Mouse (Mus musculus): Measurements from ENCODE around the gene Olfr340. TPM values are rescaled to one million over a fixed set of nuclear protein-coding genes. Genes with fewer than 3 reads are reported as not detected.
"Not testable (repeated sequence)": the region's sequence is repeated elsewhere in the genome, so short reads cannot be mapped to it uniquely, and the experiment has no call there.

Olfr340 gene
- polyA plus RNA-seq (2014; fragmentation: Nextera tagmentation; extraction: Ambion mirVana) = not detected in 2 replicates

- H3K4me2 ChIP-seq (replicated peaks; ENCODE audit: low read depth, low read length) = no peak within 1 kb of the TSS
- 89% methylated on average over 1 of the region's 1 CpGs for WGBS
Measured at GRCm38 (mm10) chr2:36452287-36452686, at the start of gene Olfr340. TSS of gene Olfr340 (plus strand) at chr2:36452587.

GRCm38 (mm10) chr2:36415174-36415573 is 37.2 kb upstream of the Olfr340 start:
- H3K4me1 ChIP-seq (ENCODE audit: control insufficient read depth, insufficient read depth, low read length); H3K27ac ChIP-seq (ENCODE audit: low read depth, low read length); H3K9ac ChIP-seq (ENCODE audit: low read depth, low read length); H3K4me2 ChIP-seq (replicated peaks; ENCODE audit: low read depth, low read length); H3K4me3 ChIP-seq (ENCODE audit: low read length); H3K9me3 ChIP-seq (ENCODE audit: control insufficient read depth, low read length); H3K36me3 ChIP-seq (ENCODE audit: control insufficient read depth, insufficient read depth, low read length); ATAC-seq (ENCODE audit: low FRiP score, low TSS enrichment); H3K27me3 ChIP-seq (ENCODE audit: control insufficient read depth, insufficient read depth, low read length): not testable (repeated sequence)
- 87% methylated on average over 3 of the region's 3 CpGs for WGBS

More at GRCm38 (mm10) chr2:36452287-36452686, at the start of gene Olfr340:
- Histone ChIP-seq H3K9me3 (ENCODE audit: control insufficient read depth, low read length) (0 out of 2 replicates have a peak, but pooled peaks cover 2% of the 10 kb centered on the region), H3K4me3 (ENCODE audit: low read length) (no peak within 1 kb of the TSS), H3K27ac (ENCODE audit: low read depth, low read length) (no peak within 1 kb of the TSS), H3K36me3 (ENCODE audit: control insufficient read depth, insufficient read depth, low read length) (no peaks in the 10 kb centered on the region), H3K4me1 (ENCODE audit: control insufficient read depth, insufficient read depth, low read length) (no peaks in the 10 kb centered on the region), H3K27me3 (ENCODE audit: control insufficient read depth, insufficient read depth, low read length) (no peaks in the 10 kb centered on the region), H3K9ac (ENCODE audit: low read depth, low read length) (no peak within 1 kb of the TSS)
- ATAC-seq (ENCODE audit: low FRiP score, low TSS enrichment) = no peak

- H3K4me2 ChIP-seq (replicated peaks; ENCODE audit: low read depth, low read length); H3K4me3 ChIP-seq (ENCODE audit: low read length); H3K4me1 ChIP-seq (ENCODE audit: control insufficient read depth, insufficient read depth, low read length); H3K36me3 ChIP-seq (ENCODE audit: control insufficient read depth, insufficient read depth, low read length); H3K27me3 ChIP-seq (ENCODE audit: control insufficient read depth, insufficient read depth, low read length); H3K9me3 ChIP-seq (ENCODE audit: control insufficient read depth, low read length); H3K27ac ChIP-seq (ENCODE audit: low read depth, low read length); H3K9ac ChIP-seq (ENCODE audit: low read depth, low read length); ATAC-seq (ENCODE audit: low FRiP score, low TSS enrichment): not testable (repeated sequence)
- WGBS = 92% methylated on average over 7 of the region's 7 CpGs
Measured at GRCm38 (mm10) chr2:36415591-36415990, 36.8 kb upstream of the Olfr340 start.

- H3K36me3 ChIP-seq (ENCODE audit: control insufficient read depth, insufficient read depth, low read length) = no peaks in the 10 kb centered on the region
- no peaks in the 10 kb centered on the region for H3K9me3 ChIP-seq (ENCODE audit: control insufficient read depth, low read length)
- ATAC-seq (ENCODE audit: low FRiP score, low TSS enrichment) = no peak
- H3K9ac ChIP-seq (ENCODE audit: low read depth, low read length) = no peak within 1 kb of the TSS
- no peak within 1 kb of the TSS for H3K4me3 ChIP-seq (ENCODE audit: low read length)
- H3K4me1 ChIP-seq (ENCODE audit: control insufficient read depth, insufficient read depth, low read length) = no peaks in the 10 kb centered on the region
- no peaks in the 10 kb centered on the region for H3K27me3 ChIP-seq (ENCODE audit: control insufficient read depth, insufficient read depth, low read length)
- no peak within 1 kb of the TSS for H3K27ac ChIP-seq (ENCODE audit: low read depth, low read length)
- H3K4me2 ChIP-seq (replicated peaks; ENCODE audit: low read depth, low read length) = no peak within 1 kb of the TSS
- whole genome bisulfite sequencing = 89% methylated on average over 3 of the region's 3 CpGs
Measured at GRCm38 (mm10) chr2:36418647-36419046, 33.7 kb upstream of the Olfr340 start, which contains the start of gene Olfr339. TSS of gene Olfr339 (plus strand) at chr2:36418947.

GRCm38 (mm10) chr2:36473634-36474033 is 21.2 kb downstream of the Olfr340 start:
- no peaks in the 10 kb centered on the region for H3K27me3 ChIP-seq (ENCODE audit: control insufficient read depth, insufficient read depth, low read length)
- H3K4me3 ChIP-seq (ENCODE audit: low read length) = no peak overlapping the region
- ATAC-seq (ENCODE audit: low FRiP score, low TSS enrichment) = no peak

GRCm38 (mm10) chr2:36482368-36482767 is 30.0 kb downstream of the Olfr340 start, which contains the start of gene Olfr341:
TSS of gene Olfr341 (minus strand) at chr2:36482468.
- no peaks in the 10 kb centered on the region for H3K4me1 ChIP-seq (ENCODE audit: control insufficient read depth, insufficient read depth, low read length)
- H3K4me2 ChIP-seq (replicated peaks; ENCODE audit: low read depth, low read length) = no peak within 1 kb of the TSS
- no peaks in the 10 kb centered on the region for H3K27me3 ChIP-seq (ENCODE audit: control insufficient read depth, insufficient read depth, low read length)
- H3K4me3 ChIP-seq (ENCODE audit: low read length) = no peak within 1 kb of the TSS
- no peaks in the 10 kb centered on the region for H3K36me3 ChIP-seq (ENCODE audit: control insufficient read depth, insufficient read depth, low read length)
- no peaks in the 10 kb centered on the region for H3K9me3 ChIP-seq (ENCODE audit: control insufficient read depth, low read length)
- no peak within 1 kb of the TSS for H3K9ac ChIP-seq (ENCODE audit: low read depth, low read length)
- no peak within 1 kb of the TSS for H3K27ac ChIP-seq (ENCODE audit: low read depth, low read length)
- ATAC-seq (ENCODE audit: low FRiP score, low TSS enrichment) = no peak

More at GRCm38 (mm10) chr2:36473634-36474033, 21.2 kb downstream of the Olfr340 start:
- H3K4me2 ChIP-seq (replicated peaks; ENCODE audit: low read depth, low read length) = no peak overlapping the region
- H3K9ac ChIP-seq (ENCODE audit: low read depth, low read length) = no peak overlapping the region
- H3K36me3 ChIP-seq (ENCODE audit: control insufficient read depth, insufficient read depth, low read length) = no peaks in the 10 kb centered on the region
- no peaks in the 10 kb centered on the region for H3K9me3 ChIP-seq (ENCODE audit: control insufficient read depth, low read length)
- H3K27ac ChIP-seq (ENCODE audit: low read depth, low read length) = no peak overlapping the region
- H3K4me1 ChIP-seq (ENCODE audit: control insufficient read depth, insufficient read depth, low read length) = no peaks in the 10 kb centered on the region

Other genes with a start within 250 kb of the Olfr340 start
- 16.4 and 24.6 TPM in 2 replicates for gene Ptgs1, start 222.2 kb upstream of the Olfr340 start, polyA plus RNA-seq (2014; fragmentation: Nextera tagmentation; extraction: Ambion mirVana)
- 0.03 and 0.04 TPM in 2 replicates for gene Olfr338, start 79.1 kb upstream of the Olfr340 start, polyA plus RNA-seq (2014; fragmentation: Nextera tagmentation; extraction: Ambion mirVana)
- gene Olfr339, start 33.6 kb upstream of the Olfr340 start, polyA plus RNA-seq (2014; fragmentation: Nextera tagmentation; extraction: Ambion mirVana) = not detected in 2 replicates
- gene Olfr341, start 29.9 kb downstream of the Olfr340 start, polyA plus RNA-seq (2014; fragmentation: Nextera tagmentation; extraction: Ambion mirVana) = not detected in 2 replicates
- gene Olfr342, start 72.4 kb downstream of the Olfr340 start, polyA plus RNA-seq (2014; fragmentation: Nextera tagmentation; extraction: Ambion mirVana) = not detected in 2 replicates
- gene Olfr344, start 114.1 kb downstream of the Olfr340 start, polyA plus RNA-seq (2014; fragmentation: Nextera tagmentation; extraction: Ambion mirVana) = not detected in 2 replicates
- gene Olfr345, start 187.5 kb downstream of the Olfr340 start, polyA plus RNA-seq (2014; fragmentation: Nextera tagmentation; extraction: Ambion mirVana) = not detected in 2 replicates
- gene Olfr346, start 233.2 kb downstream of the Olfr340 start, polyA plus RNA-seq (2014; fragmentation: Nextera tagmentation; extraction: Ambion mirVana) = not detected in 2 replicates